Mouse (Mus musculus) hindbrain, postnatal 0 days (tissue): ENCODE measurements around the gene 3110082I17Rik. TPM values are rescaled to one million over a fixed set of nuclear protein-coding genes. Genes with fewer than 3 reads are reported as not detected.

Source experiments
- ATAC-seq: fragments of 200-750 bp; cut with Nextera tagmentation; 2 replicates; pipeline ENCODE4 v1.8.0; 2017; ENCODE audit warnings: mild to moderate bottlenecking, moderate TSS enrichment, moderate library complexity
- DNase-seq: peaks from one replicate; pipeline ENCODE4 v3.0.0-alpha.2; 2015; ENCODE audit warnings: low spot score
- H3K27ac ChIP-seq: fragments of 300-500 bp; sonication (generic); 2 replicates; pipeline ENCODE4 v1.5.1; 2014; ENCODE audit warnings: mild to moderate bottlenecking
- H3K27me3 ChIP-seq: fragments of 300-500 bp; sonication (generic); 2 replicates; pipeline ENCODE4 v1.6.1; 2014; ENCODE audit warnings: low read length, mixed read lengths; ENCODE audit not compliant: insufficient read depth
- H3K36me3 ChIP-seq: fragments of 300-500 bp; sonication (generic); 2 replicates; pipeline ENCODE4 v1.6.1; 2014; ENCODE audit warnings: low read length, mixed read lengths; ENCODE audit not compliant: insufficient read depth
- H3K4me1 ChIP-seq: fragments of 300-500 bp; sonication (generic); 2 replicates; pipeline ENCODE4 v1.6.1; 2014; ENCODE audit warnings: antibody characterized with exemption, low read length, mixed read lengths; ENCODE audit not compliant: insufficient read depth
- H3K4me2 ChIP-seq: fragments of 300-500 bp; sonication (generic); 2 replicates; pipeline ENCODE4 v1.6.1; 2014; ENCODE audit warnings: low read depth, mild to moderate bottlenecking, low read length, moderate library complexity, mixed read lengths
- H3K4me3 ChIP-seq: fragments of 300-500 bp; sonication (generic); 2 replicates; pipeline ENCODE4 v1.5.1; 2014; ENCODE audit warnings: low read length
- H3K9ac ChIP-seq: fragments of 300-500 bp; sonication (generic); replicated peaks from 2 replicates; pipeline ENCODE4 v1.6.1; 2014; ENCODE audit warnings: mild to moderate bottlenecking, low read length, moderate library complexity, mixed read lengths
- H3K9me3 ChIP-seq: fragments of 300-500 bp; sonication (generic); 2 replicates; pipeline ENCODE4 v1.6.1; 2016; ENCODE audit warnings: low read length, mixed read lengths
- CTCF ChIP-seq: IDR thresholded peaks from 2 replicates; pipeline ENCODE4 v1.5.1; 2016; ENCODE audit warnings: antibody characterized with exemption, control low read depth, low read depth
- WGBS: fragments of 180-500 bp; shearing (Covaris S2); extraction: QIAGEN DNeasy Blood & Tissue Kit; methylation state at CpG from one replicate; pipeline ENCODE4 v1.1.7; 2014; 5-methylcytosine and 5-hydroxymethylcytosine counted together
- polyA plus RNA-seq: library from polyadenylated mRNA; unstranded; fragments of >200 nt; fragmentation: Nextera tagmentation; extraction: Ambion mirVana; gene quantifications from 2 replicates; pipeline ENCODE4 v1.2.1, GENCODE M21; 2015
- total RNA-seq: library from RNA; depleted of rRNA; stranded (reverse); fragments of >200 nt; gene quantifications from 2 replicates; pipeline ENCODE4 v1.2.3, GENCODE M21; 2014

3110082I17Rik gene
- total and polyA plus RNA-seq, 2 experiments from 2014 or later = 12.8 to 17.1 TPM

GRCm38 (mm10) chr5:139427001-139427400 lies 33.3 kb downstream of the 3110082I17Rik start:
- no peak overlapping the region for H3K9ac ChIP-seq
- WGBS = 84% methylated on average over 9 of the region's 9 CpGs
- H3K4me3 ChIP-seq = no peak overlapping the region
- DNase-seq (no peak), ATAC-seq (no peak)
- no peak for TF ChIP-seq CTCF
- no peaks in the 10 kb centered on the region for H3K36me3 ChIP-seq
- no peaks in the 10 kb centered on the region for H3K27me3 ChIP-seq
- peaks cover 27% of the 10 kb centered on the region for H3K4me1 ChIP-seq
- H3K27ac ChIP-seq = no peak overlapping the region
- no peak overlapping the region for H3K4me2 ChIP-seq
- no peaks in the 10 kb centered on the region for H3K9me3 ChIP-seq

DNA sequence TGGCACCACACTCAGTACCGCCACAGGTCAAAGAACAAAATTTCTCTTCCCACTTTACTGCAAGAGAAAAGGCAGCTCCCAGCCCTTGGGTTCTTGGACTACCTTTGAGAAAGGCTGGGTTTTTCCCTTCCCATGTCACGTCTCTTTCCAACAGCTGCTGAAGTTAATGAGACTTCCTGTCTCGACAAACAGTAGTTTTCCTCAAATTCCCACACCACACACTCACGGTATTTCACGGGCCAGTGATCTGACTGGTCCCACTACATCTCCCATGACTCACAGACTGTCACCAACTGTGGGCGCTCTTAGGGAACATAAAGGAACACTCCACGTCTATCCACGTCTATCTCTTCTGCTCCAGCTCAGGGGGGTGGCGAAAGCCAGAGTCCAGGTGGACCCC lies 35.1 kb downstream of the 3110082I17Rik start:
- DNase-seq = no peak

DNA sequence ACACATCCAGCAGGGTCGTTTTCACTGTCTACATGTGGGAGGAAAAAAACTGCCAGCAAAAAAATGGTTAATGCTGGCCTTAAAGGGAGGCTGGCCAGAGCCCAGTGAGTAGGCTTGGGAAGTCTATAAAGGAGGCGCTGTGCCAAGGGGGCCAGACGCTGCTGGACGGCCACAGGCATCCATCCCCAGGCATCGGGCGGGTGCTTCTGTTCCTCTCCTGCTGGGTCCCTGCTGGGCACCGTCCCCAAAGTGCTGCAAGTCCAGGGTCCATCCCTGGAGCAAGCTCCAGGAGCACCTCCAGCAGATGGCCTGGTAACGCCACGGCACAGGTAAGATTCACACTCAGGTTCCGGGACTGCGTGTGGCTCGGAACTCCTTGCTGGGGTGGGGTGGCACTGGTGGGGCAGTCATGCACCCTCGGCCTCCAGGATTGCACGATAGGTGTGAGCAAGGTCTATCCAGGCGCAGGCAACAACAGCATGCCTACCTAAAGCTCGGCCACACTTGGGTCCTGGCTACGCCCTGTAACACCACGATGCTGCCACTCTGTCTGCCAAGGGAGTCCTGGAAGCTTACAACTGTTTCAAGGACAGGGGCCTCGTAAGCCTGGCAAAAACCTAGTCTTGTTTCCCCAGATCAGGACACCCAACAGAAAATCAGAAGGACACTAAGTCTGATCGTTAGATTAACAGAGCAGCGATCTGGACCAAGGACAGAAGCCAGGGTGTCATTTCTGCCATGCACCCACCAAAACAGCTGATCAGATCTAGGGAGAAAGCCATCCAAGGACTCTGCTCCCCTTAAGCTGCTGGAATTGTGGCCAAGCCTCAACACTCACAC lies 37.1 kb downstream of the 3110082I17Rik start, which contains the start of gene Gper1:
Gene Gper1 (plus strand): TSS at position 126 of the 840 bp plus-strand sequence.
- peak within 1 kb of the TSS; percentile 52 for H3K4me2 ChIP-seq
- peak within 1 kb of the TSS; percentile 21 for H3K4me3 ChIP-seq
- peaks cover 28% of the 10 kb centered on the region for H3K4me1 ChIP-seq
- no peaks in the 10 kb centered on the region for H3K36me3 ChIP-seq
- peak within 1 kb of the TSS; percentile 51; the same call in 1 of the 2 replicates for H3K27ac ChIP-seq
- peak; percentile 23; the same call in 1 of the 2 replicates for TF ChIP-seq CTCF
- H3K27me3 ChIP-seq = no peaks in the 10 kb centered on the region
- WGBS = 28% methylated on average over 21 of the region's 21 CpGs
- DNase-seq (peak; percentile 87), ATAC-seq (no peak)
- H3K9me3 ChIP-seq = no peaks in the 10 kb centered on the region
- 0 out of 2 replicates have a peak within 1 kb of the TSS, but pooled peaks have one; percentile 43 for H3K9ac ChIP-seq

More for the DNA sequence above, 35.1 kb downstream of the 3110082I17Rik start:
- Histone ChIP-seq H3K27me3 (no peaks in the 10 kb centered on the region), H3K9me3 (no peaks in the 10 kb centered on the region), H3K36me3 (no peaks in the 10 kb centered on the region), H3K27ac (no peak overlapping the region), H3K4me3 (no peak overlapping the region), H3K4me1 (peaks cover 29% of the 10 kb centered on the region), H3K4me2 (no peak overlapping the region), H3K9ac (no peak overlapping the region)
- WGBS = 77% methylated on average over 9 of the region's 9 CpGs
- no peak for TF ChIP-seq CTCF
- ATAC-seq = no peak

GRCm38 (mm10) chr5:139418633-139419032 lies 41.7 kb downstream of the 3110082I17Rik start:
- H3K4me2 ChIP-seq = no peak overlapping the region
- ATAC-seq = peak; percentile 71; the same call in 1 of the 2 replicates
- no peaks in the 10 kb centered on the region for H3K36me3 ChIP-seq
- no peaks in the 10 kb centered on the region for H3K27me3 ChIP-seq
- no peak overlapping the region for H3K4me3 ChIP-seq
- no peaks in the 10 kb centered on the region for H3K9me3 ChIP-seq
- peaks cover 27% of the 10 kb centered on the region for H3K4me1 ChIP-seq
- DNase-seq = peak; percentile 81
- peak overlapping the region; percentile 68 for H3K27ac ChIP-seq
- WGBS = 9% methylated on average over 3 of the region's 3 CpGs
- no peak overlapping the region for H3K9ac ChIP-seq
- TF ChIP-seq CTCF = no peak

- no peak overlapping the region for H3K4me3 ChIP-seq
- ATAC-seq (no peak), DNase-seq (no peak)
- H3K9me3 ChIP-seq = no peaks in the 10 kb centered on the region
- WGBS = 43% methylated on average over 2 of the region's 2 CpGs
- no peak overlapping the region for H3K9ac ChIP-seq
- peaks cover 24% of the 10 kb centered on the region for H3K4me1 ChIP-seq
- peak overlapping the region; percentile 68; the same call in 1 of the 2 replicates for H3K27ac ChIP-seq
- H3K27me3 ChIP-seq = no peaks in the 10 kb centered on the region
- no peak overlapping the region for H3K4me2 ChIP-seq
- TF ChIP-seq CTCF = no peak
- H3K36me3 ChIP-seq = no peaks in the 10 kb centered on the region
Measured at GRCm38 (mm10) chr5:139418110-139418509, 42.2 kb downstream of the 3110082I17Rik start.

DNA sequence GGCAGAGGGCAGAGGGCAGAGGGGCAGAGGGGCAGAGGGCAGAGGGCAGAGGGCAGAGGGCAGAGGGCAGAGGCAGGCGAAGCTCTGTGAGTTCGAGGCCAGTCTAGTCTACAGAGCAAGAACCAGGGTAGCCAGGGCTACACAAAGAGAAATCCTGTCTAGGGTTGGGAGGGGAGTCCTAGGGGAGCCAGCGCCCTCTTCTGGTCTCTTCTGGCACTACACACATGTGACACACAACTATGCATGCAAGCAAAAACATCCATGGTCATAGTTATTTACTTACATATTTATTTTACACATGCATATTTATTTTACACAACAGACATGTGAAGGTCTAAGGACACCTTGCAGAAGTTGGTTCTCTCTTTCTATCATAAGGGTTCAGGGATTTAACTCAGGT lies 42.8 kb downstream of the 3110082I17Rik start:
- no peak overlapping the region for H3K9ac ChIP-seq
- H3K4me1 ChIP-seq = peaks cover 20% of the 10 kb centered on the region; the same call in 1 of the 2 replicates
- WGBS = 90% methylated on average over 3 of the region's 3 CpGs
- no peak for ATAC-seq
- no peaks in the 10 kb centered on the region for H3K9me3 ChIP-seq
- H3K36me3 ChIP-seq = no peaks in the 10 kb centered on the region
- H3K27ac ChIP-seq = no peak overlapping the region
- DNase-seq = no peak
- no peak overlapping the region for H3K4me2 ChIP-seq
- TF ChIP-seq CTCF = peak; percentile 42
- no peak overlapping the region for H3K4me3 ChIP-seq
- no peaks in the 10 kb centered on the region for H3K27me3 ChIP-seq

GRCm38 (mm10) chr5:139416942-139417341 lies 43.4 kb downstream of the 3110082I17Rik start:
- no peaks in the 10 kb centered on the region for H3K27me3 ChIP-seq
- H3K9me3 ChIP-seq = no peaks in the 10 kb centered on the region
- no peaks in the 10 kb centered on the region for H3K36me3 ChIP-seq
- H3K4me3 ChIP-seq = no peak overlapping the region
- no peak overlapping the region for H3K4me2 ChIP-seq
- no peak overlapping the region for H3K27ac ChIP-seq
- peak; percentile 55 for TF ChIP-seq CTCF
- H3K9ac ChIP-seq = no peak overlapping the region
- no peak for DNase-seq
- 94% methylated on average over 4 of the region's 4 CpGs for WGBS
- no peak for ATAC-seq
- H3K4me1 ChIP-seq = peaks cover 15% of the 10 kb centered on the region; the same call in 1 of the 2 replicates
